Mouse (Mus musculus) ES-E14 (cell line): ENCODE data around the gene Triap1. TPM values are rescaled to one million over a fixed set of nuclear protein-coding genes. Genes with fewer than 3 reads are reported as not detected.
"Not testable (repeated sequence)": the region's sequence is repeated elsewhere in the genome, so short reads cannot be mapped to it uniquely, and the experiment has no call there.

Source experiments
- DNase-seq: peaks from one replicate; pipeline ENCODE4 v3.0.0-alpha.2; 2013; ENCODE audit warnings: low read depth, low spot score
- H3K27ac ChIP-seq: 2 replicates; pipeline ENCODE4 v1.5.1; 2012; ENCODE audit warnings: low read depth, mild to moderate bottlenecking, low read length, moderate library complexity, mixed read lengths; ENCODE audit not compliant: poor library complexity, insufficient read depth, severe bottlenecking
- H3K36me3 ChIP-seq: 2 replicates; pipeline ENCODE4 v1.6.1; 2012; ENCODE audit warnings: mild to moderate bottlenecking, low read length, moderate library complexity, mixed read lengths; ENCODE audit not compliant: control insufficient read depth, poor library complexity, insufficient read depth, severe bottlenecking
- H3K4me1 ChIP-seq, 2 experiments: fragments of 150-350 bp in 1 of 2; sonication (generic) in 1 of 2; 2 replicates each; pipeline ENCODE4 v1.6.1; 2012; ENCODE audit warnings: low read length in 2 of 2, mild to moderate bottlenecking in 1 of 2, mixed read lengths in 1 of 2; ENCODE audit not compliant: control insufficient read depth in 2 of 2, insufficient read depth in 2 of 2, poor library complexity in 1 of 2
- H3K4me3 ChIP-seq, 2 experiments: fragments of 150-350 bp in 1 of 2; sonication (generic) in 1 of 2; 2 replicates each; pipeline ENCODE4 v1.5.1; 2012; ENCODE audit warnings: low read length in 2 of 2, low read depth in 1 of 2, mild to moderate bottlenecking in 1 of 2, mixed read lengths in 1 of 2; ENCODE audit not compliant: insufficient read depth in 1 of 2, poor library complexity in 1 of 2, severe bottlenecking in 1 of 2
- H3K9ac ChIP-seq: 2 replicates; pipeline ENCODE4 v1.6.1; 2012; ENCODE audit warnings: low read depth, mild to moderate bottlenecking, low read length, mixed read lengths; ENCODE audit not compliant: poor library complexity, insufficient read depth, severe bottlenecking
- H3K9me3 ChIP-seq: fragments of 150-350 bp; sonication (generic); 2 replicates; pipeline ENCODE4 v1.6.1; 2012; ENCODE audit warnings: low read depth, mild to moderate bottlenecking, low read length; ENCODE audit not compliant: control insufficient read depth, insufficient read depth
- CHD2 ChIP-seq: IDR thresholded peaks from 2 replicates; pipeline ENCODE4 v1.6.1; 2014; ENCODE audit warnings: mild to moderate bottlenecking, low read depth, low read length, inconsistent platforms
- HCFC1 ChIP-seq: IDR thresholded peaks from 2 replicates; pipeline ENCODE4 v1.6.1; 2012; ENCODE audit warnings: low read length, inconsistent platforms, borderline replicate concordance; ENCODE audit not compliant: insufficient read depth
- MAFK ChIP-seq: IDR thresholded peaks from 2 replicates; pipeline ENCODE4 v1.6.1; 2014; ENCODE audit warnings: mild to moderate bottlenecking, low read depth, low read length, inconsistent platforms; ENCODE audit not compliant: insufficient read depth
- ZC3H11A ChIP-seq: IDR thresholded peaks from 2 replicates; pipeline ENCODE4 v1.6.1; 2012; ENCODE audit warnings: low read depth, mild to moderate bottlenecking, inconsistent platforms, low read length, borderline replicate concordance
- ZNF384 ChIP-seq: IDR thresholded peaks from 2 replicates; pipeline ENCODE4 v1.6.1; 2012; ENCODE audit warnings: low read depth, low read length, inconsistent platforms
- in situ Hi-C, 2 experiments: fragments of 600-800 bp; cut with MboI; formaldehyde crosslinking; loops; one replicate each; pipeline ENCODE4 v1.15.1; 2025; ENCODE audit warnings: low sequenced_read_pairs in 2 of 2, inconsistent platforms in 1 of 2; ENCODE audit not compliant: unreplicated experiment in 2 of 2
- total RNA-seq: library from RNA; depleted of rRNA; stranded (reverse); fragments of 300-350 nt; gene quantifications from 2 replicates; pipeline ENCODE4 v1.2.3, GENCODE M21; 2012

Gene Triap1
- total RNA-seq, 1 experiment, result 30.7 TPM

DNA sequence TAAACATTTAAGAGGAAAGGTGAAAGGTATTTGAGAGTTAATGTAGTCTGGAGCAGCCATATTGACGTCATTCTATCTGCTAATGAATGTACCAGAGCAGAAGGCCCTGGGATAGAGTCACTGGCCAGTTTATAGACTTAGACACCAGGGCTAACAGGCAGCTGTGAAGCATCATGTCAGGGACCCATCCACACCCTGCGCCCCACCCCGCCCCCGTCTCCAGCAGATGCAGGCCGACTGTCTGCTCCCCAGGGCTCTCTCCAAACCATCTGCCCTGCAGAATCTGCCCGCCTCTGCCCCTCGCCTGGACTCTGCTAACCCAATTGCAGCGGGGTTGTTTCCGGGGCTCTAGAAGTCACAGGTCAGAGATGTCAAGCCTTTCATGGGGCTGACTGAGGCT lies 30.7 kb downstream of the Triap1 start:
- no peak for TF ChIP-seq HCFC1
- TF ChIP-seq ZNF384, result no peak
- TF ChIP-seq CHD2, result no peak
- no peak for TF ChIP-seq ZC3H11A
- no peak for TF ChIP-seq MAFK
- Histone ChIP-seq H3K27ac (no peak overlapping the region), H3K4me1 (peaks cover 3 to 13% of the 10 kb centered on the region in 2 experiments; a peak in 3 of 4 replicates), H3K9me3 (no peaks in the 10 kb centered on the region), H3K4me3 (no peak overlapping the region), H3K36me3 (no peaks in the 10 kb centered on the region), H3K9ac (peak overlapping the region; percentile 9; the same call in 1 of the 2 replicates)
- no peak for DNase-seq
- in situ Hi-C loops, result no loop called here

- peak; percentile 60 for DNase-seq
- TF ChIP-seq HCFC1 (no peak), CHD2 (no peak), ZNF384 (no peak), MAFK (no peak), ZC3H11A (no peak)
- in situ Hi-C loops, result no loop called here
- peaks cover 3 to 12% of the 10 kb centered on the region in 2 experiments; a peak in 3 of 4 replicates for H3K4me1 ChIP-seq
- H3K9me3 ChIP-seq, result no peaks in the 10 kb centered on the region
- H3K27ac ChIP-seq, result peak overlapping the region; percentile 61; the same call in 1 of the 2 replicates
- no peak overlapping the region; the same call in 1 of the 2 replicates for H3K9ac ChIP-seq
- H3K36me3 ChIP-seq, result no peaks in the 10 kb centered on the region
- peak overlapping the region; percentile 15 to 28; a peak in 2 of 4 replicates for H3K4me3 ChIP-seq
Observed at GRCm38 (mm10) chr5:115373441-115374203, 32.6 kb downstream of the Triap1 start.

- H3K4me1 ChIP-seq, result peaks cover 3 to 12% of the 10 kb centered on the region in 2 experiments; a peak in 3 of 4 replicates
- H3K36me3 ChIP-seq, result no peaks in the 10 kb centered on the region
- no peak overlapping the region; the same call in 1 of the 2 replicates for H3K27ac ChIP-seq
- H3K4me3 ChIP-seq, result peak overlapping the region; percentile 15 to 28; a peak in 2 of 4 replicates
- no peak overlapping the region; the same call in 1 of the 2 replicates for H3K9ac ChIP-seq
- in situ Hi-C loops, result no loop called here
- TF ChIP-seq MAFK (no peak), ZC3H11A (no peak), CHD2 (no peak), ZNF384 (peak; percentile 67), HCFC1 (no peak)
- no peak for DNase-seq
- no peaks in the 10 kb centered on the region for H3K9me3 ChIP-seq
Observed at GRCm38 (mm10) chr5:115374204-115374820, 33.3 kb downstream of the Triap1 start.

DNA sequence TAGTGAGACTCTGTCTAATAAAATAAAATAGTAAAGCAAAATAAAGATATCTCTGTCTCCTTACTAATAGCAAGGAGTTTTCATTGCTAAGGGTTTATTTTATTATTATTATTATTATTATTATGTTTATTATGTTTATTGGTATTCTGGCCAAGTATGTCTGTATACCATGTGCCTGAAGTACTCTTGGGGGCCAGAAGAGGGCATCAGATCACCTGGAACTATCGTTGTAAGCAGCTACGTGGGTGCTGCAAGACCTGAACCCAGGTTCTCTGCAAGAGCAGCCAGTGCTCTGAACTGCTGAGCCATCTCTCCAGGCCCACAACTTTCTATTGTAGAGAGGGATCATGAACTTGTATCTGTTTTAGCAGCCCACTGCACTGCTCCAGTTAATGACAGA lies 34.4 kb downstream of the Triap1 start:
- no peak overlapping the region for H3K27ac ChIP-seq
- in situ Hi-C loops, result loop anchor here in 1 of 2 experiments (5.0 kb wide), 1 partner anchor 67 kb away; no protein-coding TSS in a partner anchor
- no peak for DNase-seq
- H3K4me3 ChIP-seq, result no peak overlapping the region
- peaks cover 3 to 12% of the 10 kb centered on the region in 2 experiments; a peak in 3 of 4 replicates for H3K4me1 ChIP-seq
- no peak for TF ChIP-seq ZNF384
- TF ChIP-seq MAFK, result no peak
- peak; percentile 25; the same call in 1 of the 2 replicates for TF ChIP-seq ZC3H11A
- no peak for TF ChIP-seq HCFC1
- TF ChIP-seq CHD2, result no peak
- H3K9ac ChIP-seq, result no peak overlapping the region
- H3K9me3 ChIP-seq, result no peaks in the 10 kb centered on the region
- H3K36me3 ChIP-seq, result no peaks in the 10 kb centered on the region

DNA sequence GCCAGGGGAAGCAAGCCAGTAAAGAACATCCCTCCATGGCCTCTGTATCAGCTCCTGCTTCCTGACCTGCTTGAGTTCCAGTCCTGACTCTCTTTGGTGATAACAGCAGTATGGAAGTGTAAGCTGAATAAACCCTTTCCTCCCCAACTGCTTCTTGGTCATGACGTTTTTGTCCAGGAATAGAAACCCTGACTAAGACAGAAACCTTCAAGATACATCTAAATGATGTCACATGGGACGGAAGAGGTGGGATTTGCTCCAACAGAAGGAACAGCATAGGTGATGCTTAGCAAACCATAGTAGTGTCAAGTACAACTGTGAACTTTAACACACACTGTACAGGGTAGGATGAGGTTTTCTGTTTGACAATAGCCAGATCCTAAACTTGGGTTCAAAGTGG lies 37.9 kb downstream of the Triap1 start:
- H3K4me3 ChIP-seq, H3K4me1 ChIP-seq, H3K9ac ChIP-seq, H3K36me3 ChIP-seq, H3K9me3 ChIP-seq, DNase-seq, H3K27ac ChIP-seq: not testable (repeated sequence)
- in situ Hi-C loops, result loop anchor here in 1 of 2 experiments (5.0 kb wide), 1 partner anchor 63 kb away; no protein-coding TSS in a partner anchor
